Mouse (Mus musculus) MN1 (cell line): ENCODE data around the gene Aprt.

ENCODE experiments used
- DNase-seq: peaks from one replicate; pipeline ENCODE4 v3.0.0-alpha.2; 2016; ENCODE audit warnings: low spot score

The Aprt gene

DNA sequence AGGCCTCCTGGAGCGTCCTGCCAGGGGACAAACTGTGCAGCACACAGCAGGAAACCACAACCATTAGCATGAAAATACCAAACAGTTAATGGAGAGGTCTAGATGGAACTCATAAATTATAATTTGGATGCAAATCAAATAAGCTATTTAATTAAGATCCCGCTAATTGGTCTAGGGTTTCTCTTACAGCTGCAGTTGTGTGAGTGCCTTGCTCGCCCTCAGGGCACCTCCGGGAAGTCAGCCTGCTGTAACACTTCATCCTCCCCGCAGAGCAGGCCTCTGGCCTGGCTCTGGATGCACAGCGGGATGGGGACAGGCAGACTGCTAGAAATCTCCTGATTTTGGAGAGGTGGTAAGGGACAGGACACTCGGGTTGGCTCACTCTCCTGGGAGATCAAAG is 9.5 kb upstream of the Aprt start:
- DNase-seq, result peak; percentile 64

DNA sequence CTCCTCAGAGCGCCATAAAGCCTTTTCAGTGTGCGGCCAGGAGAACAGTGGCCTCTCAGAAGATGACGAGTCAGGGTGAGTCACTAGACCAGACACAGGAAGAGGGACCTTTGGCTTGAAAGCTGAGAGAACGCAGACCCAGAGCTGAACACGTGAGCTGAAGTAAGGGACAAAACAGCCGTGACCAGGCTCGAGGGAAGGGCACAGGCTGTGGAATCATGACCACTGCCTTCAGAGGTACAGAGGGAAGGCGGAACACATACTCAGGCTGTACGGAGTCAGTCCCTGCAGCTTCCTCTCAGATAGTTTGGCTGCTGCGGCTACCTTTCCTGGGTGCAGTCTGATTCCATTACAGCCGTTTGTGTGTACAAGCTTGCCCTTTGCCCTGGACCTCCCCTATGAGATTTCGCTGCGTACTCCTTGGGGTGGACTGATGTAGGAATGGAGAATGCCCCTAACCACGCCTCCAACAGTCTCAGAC is 8.7 kb upstream of the Aprt start:
- peak; percentile 97 for DNase-seq

DNA sequence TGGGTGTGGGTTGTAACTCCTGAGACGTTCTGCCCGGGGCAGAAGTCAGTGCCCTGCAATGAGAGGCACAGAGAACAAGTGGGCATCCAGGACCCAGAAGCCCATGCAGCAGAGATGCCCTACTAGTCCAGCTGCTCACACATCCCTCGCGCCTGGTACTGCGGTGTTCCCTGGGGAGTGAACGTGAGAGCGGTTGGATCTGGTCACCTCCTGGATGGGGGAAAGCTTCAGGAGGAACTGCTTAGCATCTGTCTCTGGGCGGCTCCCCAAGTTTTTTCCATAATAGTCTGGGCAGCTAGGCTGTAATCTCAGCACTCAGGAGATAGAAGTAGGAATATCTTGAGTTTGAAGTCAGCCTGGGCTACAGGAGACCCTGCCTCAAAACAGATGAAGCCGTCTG is 8.3 kb upstream of the Aprt start:
- peak; percentile 93 for DNase-seq

DNA sequence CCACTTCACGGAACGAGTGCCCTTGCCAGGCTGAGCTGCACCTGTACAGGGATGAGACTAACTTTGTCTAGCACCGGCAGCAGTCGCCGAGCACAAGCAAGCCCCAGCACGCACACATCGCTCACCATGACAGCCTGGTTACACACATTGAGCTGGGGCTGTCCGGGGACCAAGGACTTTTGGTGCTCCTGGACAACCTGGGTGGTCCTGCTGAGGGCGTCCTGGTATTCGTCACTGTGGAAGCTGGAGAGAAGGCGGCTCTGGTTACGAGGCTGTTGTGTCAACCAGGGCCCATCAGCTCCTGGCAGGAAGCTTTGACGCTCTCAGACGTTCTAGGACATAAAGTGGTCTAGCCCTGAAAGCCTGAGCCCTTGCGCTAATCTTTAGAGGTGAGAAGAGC is 4.2 kb upstream of the Aprt start:
- DNase-seq, result no peak

DNA sequence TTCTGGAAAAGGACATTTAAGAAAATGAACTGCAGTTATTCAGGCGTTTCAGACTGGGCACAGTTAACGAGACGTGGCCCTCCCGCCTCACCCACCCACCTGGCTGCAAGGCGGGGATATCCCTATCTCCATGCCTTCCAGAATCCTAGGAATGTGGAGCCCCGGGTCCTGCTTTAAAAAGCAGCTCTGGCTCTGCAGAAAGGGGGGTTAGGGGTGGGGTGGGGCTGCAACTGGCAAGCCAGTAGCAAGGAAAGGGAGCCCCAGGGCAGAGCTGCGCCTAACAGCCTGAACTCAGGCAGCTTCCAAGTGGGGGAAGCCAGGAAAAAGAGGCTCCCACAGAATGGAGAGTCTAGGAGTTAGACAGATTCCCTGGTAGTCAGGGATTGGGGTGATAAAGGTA is 2.5 kb upstream of the Aprt start:
- no peak for DNase-seq

DNA sequence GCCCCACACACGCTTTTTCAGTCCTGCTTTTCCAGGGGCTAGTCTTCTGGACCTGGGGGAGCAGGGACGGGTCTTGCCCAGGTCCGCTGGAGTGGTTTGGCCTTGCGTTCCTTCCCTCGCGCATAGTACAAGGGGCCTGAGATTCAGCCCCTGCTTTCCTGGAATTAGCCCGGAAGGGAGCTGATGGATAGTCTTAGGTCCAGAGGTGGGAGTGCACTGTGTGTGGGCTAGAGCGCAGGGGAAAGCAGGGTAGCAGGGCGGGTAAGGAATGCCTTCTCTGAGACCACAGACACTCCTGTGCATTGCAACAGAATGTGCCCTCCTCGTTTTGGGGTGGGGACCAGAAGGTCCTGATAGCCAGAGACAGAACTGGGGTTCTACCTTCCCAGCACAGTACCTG is 407 bp upstream of the Aprt start:
- no peak for DNase-seq

DNA sequence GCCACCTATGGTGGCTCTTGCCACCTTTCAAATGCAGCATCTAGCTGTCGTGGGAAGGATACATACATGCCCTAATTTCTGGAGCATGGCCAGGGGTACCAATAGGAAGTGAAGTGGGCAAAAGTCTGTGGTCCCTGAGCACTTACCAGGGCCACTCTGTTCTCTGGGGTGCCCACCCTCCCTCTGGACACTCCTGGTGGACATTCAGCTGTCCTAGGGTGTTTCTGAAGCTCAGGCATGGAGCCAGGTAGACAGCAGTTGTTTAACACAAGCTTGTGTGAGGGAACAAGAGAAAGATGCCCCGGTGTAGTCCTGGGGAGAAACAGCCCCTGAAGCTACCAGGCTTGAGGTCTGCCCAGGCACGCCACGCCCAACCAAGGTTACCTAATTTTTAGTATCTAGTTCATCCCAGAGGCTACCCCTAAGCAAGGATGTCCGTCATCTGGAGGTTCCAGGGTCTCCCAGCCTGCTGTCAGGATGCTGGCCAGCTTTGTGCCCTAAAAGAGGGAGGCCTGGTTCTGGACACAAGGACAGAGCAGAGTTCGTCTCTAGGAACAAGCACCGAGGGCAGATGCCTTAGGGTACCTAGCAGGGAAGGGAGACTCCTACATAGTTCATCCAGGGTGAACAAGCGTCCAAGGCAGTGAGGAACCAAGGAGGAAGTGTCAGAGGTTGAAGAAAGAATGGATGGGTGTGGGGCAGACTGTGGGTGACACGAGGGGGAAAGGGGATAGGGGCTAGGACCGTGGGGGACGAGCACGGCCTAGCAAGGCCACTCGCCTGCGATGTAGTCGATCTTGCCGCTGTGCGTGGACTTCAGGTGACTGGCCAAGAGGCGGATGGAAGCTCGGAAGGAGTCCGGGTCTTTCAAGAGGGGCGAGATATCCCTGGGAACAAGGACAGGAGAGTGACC is 718 bp downstream of the Aprt start:
- DNase-seq, result peak; percentile 50

DNA sequence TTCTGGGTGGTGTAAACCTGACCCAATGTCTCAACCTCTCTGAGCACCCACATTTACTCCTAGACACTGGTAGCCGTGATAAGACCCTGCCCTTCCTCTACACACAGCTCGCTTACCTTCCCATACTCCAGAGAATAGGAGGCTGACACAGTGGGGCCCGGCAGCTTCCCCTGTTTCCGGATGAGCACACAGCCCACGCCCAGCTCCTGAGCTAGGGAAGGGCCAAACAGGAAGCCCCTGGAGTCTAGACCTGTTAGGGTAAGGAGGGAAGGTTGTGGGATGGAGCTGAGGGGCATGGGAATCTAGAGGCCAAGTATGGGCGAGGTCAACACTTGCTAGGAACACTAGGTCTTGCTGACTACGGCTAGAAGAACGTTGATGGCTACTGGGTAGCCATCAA is 1.4 kb downstream of the Aprt start:
- no peak for DNase-seq

DNA sequence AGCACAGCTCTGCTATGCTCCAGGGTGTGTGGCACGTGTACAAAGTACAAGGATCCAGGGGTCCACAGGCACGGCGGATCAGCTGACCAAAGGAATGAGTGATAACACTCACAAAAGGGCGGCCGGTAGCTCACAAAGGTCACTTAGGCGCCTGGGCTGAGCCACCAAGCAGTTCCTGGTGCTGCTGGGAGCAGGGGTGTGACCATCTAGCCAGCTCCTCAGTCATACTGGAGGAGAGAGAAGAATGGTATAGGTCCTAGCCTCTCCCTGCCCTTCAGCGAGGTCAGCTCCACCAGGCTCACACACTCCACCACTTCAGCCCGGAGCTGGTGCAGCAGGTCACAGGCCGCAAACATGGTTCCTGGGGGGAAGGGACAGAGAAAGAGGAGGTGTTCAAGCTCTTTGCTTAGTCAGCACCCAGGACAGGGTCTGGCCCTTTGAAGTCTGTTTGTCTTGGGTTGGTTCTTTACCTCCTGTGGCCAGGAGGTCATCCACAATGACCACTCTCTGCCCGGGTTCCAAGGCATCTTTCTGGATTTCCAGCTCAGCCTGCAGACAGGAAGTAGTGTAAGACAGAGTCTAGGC is 1.9 kb downstream of the Aprt start:
- peak; percentile 45 for DNase-seq

DNA sequence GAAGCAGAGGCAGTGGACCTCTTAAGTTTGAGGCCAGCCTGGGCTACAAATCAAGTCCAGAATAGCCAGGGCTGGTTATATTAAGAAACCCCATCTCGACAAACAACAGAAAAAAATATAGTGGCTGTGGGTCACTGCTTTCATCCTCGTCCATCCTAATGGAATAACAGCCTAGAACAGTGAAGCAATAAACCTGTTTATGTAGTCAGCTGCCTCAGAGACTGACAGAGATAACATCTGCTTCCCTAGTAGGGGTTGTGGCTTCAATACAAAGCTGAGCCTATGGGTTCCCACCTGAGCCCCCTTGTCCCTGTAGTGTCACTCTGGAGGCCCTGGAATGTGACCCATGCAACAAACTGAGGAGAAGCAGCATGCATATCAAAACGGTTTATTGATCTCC is 2.4 kb downstream of the Aprt start:
- DNase-seq, result peak; percentile 53

DNA sequence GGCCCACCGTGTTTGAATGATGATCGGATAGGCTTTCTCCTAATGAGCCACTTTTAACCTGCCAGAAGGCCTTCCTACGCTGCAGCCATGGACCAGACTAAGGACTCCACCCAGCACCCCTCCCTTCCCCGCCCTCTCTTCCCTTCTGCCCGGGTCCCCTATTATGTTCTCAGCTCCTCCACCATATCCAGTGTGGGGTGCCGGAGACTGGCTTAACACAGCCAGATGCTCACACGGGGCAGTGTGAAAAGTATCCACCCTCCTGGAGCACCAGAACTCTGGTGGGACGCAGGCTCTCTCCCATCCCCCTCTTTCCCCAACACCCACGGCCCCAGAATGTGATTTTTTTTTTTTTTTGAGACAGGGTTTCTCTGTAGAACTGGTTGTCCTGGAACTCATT is 3.1 kb downstream of the Aprt start:
- no peak for DNase-seq

DNA sequence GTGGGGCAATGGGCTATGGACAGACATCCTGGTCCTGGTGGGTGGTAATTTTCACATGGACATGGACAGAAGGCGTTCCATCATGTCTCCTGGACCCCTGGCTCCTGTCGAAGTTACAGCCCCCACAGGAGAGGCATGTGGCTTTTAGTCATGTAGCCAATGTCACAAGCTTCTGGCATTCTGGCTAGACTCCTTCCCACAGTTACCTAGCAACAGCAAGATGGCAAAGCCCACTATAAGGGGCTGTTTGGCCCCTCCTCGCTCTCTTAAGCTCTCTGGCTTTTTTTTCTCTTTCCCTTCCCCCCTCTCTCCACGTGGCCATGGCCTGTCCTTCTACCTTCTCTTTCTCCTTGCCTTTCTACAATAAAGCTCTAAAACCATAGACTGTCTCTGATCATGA is 3.5 kb downstream of the Aprt start:
- peak; percentile 40 for DNase-seq

DNA sequence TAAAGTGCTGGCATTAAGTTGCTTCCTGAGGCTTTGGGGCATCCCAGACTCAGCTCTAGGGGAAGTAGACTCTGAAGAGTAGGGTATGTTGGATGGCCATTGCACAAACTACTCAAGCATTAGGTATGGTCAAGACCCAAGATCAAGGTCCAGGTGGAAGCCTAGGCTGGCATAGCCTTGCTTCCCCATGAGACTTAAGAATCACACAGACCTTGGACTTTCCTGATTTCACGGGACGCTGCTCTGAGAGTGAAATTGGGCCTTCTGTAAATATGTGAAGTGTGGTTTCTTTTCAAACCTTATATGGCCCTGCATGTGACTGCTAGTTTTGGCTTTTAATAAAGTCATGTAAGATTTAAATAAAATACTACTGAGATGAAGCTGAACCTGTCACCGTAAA is 4.0 kb downstream of the Aprt start:
- DNase-seq, result no peak

DNA sequence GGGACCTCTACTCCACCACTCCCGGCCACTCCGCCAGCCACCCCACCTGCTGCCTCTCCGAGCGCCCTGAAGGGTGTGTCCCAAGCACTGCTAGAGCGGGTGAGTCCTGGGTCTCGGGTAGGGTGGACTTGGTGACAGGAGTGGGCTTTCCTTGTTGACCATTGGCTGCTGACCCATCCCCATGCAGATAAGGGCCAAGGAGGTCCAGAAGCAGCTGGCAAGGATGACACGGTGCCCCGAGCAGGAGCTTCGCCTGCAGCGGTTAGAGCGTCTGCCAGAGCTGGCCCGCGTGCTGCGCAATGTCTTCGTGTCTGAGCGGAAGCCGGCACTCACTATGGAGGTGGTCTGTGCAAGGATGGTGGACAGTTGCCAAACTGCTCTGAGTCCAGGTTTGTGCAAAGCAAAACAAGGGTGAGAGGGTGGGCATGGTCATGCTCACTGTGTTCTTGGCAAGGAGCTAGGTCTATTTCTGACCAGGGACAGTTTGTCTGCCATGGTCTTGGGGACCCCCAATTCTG is 4.9 kb downstream of the Aprt start:
- peak; percentile 22 for DNase-seq

DNA sequence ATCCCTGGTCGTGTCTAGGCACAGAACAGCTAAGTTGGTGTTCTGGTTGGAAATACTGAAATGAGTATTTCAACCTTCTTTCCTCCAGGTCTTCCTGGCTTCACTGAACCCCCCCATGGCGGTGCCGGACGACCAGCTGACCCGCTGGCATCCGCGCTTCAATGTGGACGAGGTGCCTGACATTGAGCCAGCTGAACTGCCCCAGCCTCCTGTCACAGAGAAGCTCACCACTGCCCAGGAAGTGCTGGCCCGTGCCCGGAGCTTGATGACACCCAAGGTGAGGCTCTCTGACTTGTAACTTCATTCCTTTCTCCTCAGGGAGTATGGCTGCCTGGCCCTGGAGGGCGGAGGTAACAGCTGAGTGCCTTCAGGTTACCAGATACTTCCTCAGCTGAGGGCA is 5.6 kb downstream of the Aprt start:
- DNase-seq, result no peak

DNA sequence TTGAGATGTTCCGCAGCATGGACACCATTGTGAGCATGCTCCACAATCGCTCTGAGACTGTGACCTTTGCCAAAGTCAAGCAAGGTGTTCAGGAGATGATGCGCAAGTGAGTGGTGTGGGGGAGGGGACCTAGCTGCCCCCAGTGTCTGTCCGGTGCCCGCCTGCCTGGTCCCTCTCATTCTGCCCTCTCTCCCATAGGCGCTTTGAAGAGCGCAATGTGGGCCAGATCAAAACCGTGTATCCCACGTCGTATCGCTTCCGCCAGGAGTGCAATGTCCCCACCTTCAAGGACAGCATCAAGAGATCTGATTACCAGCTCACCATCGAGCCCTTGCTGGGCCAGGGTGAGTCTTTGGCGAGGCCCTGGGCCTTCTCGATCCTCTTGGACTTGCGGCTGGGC is 6.7 kb downstream of the Aprt start:
- no peak for DNase-seq

DNA sequence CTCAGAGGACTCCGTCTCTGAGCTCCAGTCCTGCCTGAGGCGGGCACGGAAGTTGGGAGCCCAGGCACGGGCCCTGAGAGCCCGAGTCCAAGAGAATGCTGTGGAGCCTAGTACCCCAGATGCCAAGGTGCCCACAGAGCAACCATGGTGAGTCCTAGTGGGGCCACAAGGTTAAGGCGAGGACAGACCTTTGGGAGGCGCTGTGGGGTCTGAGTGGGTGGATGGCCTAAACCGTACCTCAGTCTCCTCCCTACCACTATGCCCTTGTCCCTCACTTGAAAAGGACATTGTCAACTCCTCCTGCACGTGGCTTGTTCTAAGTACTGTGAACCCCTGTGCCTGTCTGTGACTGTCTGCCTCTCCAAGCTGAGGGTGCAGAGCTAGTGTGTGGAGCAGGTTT is 7.4 kb downstream of the Aprt start:
- DNase-seq, result no peak

DNA sequence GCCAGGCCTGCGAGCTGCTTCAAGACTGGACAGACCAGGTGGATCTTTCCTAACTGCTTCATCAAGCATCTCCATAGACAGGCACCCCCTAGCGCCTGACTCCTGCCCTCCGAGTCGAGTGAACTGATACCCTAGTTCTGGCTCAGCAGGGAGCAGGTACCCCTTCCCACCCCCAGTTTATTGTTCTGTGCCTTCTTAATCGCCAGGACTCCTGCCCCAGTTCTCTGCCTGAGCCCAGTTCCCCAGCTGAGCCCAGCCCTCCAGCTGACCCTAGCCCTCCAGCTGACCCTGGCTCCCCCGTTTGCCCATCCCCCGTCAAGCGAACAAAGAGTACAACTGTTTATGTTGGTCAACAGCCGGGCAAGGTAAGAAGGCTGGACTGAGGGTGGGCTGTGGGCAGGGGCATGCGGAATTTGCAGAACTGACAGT is 7.8 kb downstream of the Aprt start:
- DNase-seq, result peak; percentile 72

DNA sequence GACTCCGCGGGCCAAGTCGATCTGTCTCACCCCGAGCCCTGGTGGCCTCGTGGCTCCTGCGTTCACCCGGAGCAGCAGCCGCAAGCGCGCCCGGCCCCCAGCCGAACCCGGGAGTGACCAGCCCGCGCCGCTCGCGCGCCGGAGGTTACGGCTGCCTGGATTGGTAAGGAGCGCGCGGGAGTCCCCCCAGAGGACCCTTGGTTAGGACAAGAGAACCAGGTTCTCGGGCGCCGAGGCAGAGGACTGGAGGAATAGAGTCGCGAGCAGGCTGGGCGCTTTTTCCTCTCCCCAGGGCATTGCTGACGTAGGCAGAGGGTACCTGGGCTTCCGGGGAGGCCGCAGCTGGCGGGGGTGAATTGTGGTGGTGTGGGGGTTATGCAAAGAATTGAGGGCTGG is 8.6 kb downstream of the Aprt start:
- DNase-seq, result no peak

DNA sequence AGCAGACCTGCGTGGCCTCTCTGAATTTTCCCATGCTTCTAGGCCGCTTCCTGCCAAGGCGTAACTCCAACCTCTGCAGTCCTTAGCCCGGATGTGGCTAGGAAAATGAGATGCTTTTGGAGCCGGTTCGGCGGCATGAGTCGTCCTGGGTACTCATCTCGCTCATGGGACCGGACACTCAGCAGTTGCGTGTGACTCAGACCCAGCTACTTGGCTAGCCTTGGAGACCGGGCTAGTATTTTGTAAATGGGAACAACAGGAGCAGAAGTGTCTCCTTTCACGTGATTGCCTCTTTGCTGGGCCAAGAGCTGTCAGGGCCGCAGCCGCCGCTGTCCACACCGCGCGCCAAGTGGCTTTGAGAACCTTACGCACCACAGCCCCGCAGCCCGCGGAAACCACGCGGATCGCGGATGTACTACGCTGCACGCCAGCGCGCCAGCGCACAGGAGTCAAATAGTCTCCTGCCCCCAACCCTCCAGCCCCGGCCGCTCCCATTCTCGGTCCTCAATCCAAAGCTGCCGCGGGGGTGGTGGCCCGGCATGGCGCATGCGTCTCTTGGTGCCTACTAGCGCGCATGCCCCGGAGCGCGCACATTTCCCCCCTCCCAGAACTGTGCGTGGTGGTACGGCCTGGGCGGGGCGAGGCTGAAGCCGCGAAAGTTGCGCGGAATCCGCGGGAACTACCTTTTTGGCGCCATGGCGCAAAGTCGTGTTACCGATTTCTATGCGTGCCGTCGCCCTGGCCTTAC is 9.2 kb downstream of the Aprt start, which contains the start of gene Cdt1:
Cdt1 (plus strand) TSS at position 655 of the 748 bp plus-strand sequence.
- DNase-seq, result peak; percentile 99

DNA sequence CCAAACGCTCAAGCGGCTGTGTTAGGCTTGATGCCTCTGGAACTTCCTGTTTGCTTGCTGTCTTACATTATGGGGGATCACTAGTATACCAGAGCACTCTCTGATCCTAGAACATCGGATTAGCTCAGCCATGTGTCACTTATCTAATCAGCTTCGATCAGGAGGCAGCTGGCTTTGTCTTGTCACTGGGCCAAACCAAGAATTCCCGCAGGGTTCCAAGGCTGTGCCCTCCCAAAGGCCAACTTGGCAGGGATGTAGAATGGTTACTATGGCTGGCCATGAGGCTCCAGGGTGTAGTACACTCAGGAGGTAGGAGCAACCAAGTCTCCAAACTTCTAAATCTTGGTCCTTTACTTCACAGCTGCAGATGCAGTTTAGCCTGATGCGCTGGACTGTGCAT is 9.9 kb downstream of the Aprt start:
- DNase-seq, result peak; percentile 92
